Mouse (Mus musculus): ENCODE results near the gene Ttc7. TPM values are rescaled to one million over a fixed set of nuclear protein-coding genes. Genes with fewer than 3 reads are reported as not detected.

The Ttc7 gene
- total and polyA plus RNA-seq, 3 experiments = 22.8 to 42.4 TPM; not detected in 1

DNA sequence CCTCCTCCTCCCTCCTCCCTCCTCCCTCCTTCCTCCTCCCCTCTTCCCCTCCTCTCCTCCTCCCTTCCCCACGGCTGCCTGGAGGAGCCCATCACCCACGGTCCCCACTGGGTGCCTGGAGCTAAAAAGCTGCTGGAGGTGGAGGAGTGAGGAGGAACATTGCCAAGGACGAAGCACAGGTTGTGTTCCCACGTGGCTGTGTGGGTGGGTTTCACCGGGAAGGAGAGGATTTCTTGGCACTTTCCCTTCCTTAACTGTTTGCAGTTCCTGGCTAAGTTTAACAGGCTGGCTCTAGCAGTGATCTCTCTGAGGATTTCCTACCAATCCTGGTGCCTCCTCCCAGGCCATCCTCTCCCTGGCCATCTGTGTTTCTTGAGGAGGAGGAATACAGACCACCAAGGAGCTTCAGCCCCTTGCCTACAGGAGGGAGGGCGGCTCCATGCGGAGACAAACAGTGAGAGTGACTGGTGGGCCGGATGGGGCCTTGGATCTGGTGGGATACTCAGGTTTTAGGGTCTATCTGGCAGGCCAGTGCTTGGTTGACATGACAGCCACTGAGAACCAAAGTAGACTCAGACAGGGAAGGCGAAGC lies 45.6 kb downstream of the Ttc7 start (continued):
- TF ChIP-seq CTCF (IDR thresholded peaks at IDR 0.05 in 2 of 3, conservative IDR thresholded peaks at IDR 0.05 in 1 of 3; ENCODE audit: control insufficient read depth in 1 of 3, insufficient read depth in 1 of 3, low read depth in 2 of 3, low read length in 3 of 3, poor library complexity in 1 of 3, severe bottlenecking in 1 of 3) (no peak), EP300 (IDR thresholded peaks at IDR 0.05; ENCODE audit: low read depth in 1 of 2, low read length in 2 of 2) (no peak), CHD1 (IDR thresholded peaks at IDR 0.05; ENCODE audit: low read depth, low read length) (no peak)

DNA sequence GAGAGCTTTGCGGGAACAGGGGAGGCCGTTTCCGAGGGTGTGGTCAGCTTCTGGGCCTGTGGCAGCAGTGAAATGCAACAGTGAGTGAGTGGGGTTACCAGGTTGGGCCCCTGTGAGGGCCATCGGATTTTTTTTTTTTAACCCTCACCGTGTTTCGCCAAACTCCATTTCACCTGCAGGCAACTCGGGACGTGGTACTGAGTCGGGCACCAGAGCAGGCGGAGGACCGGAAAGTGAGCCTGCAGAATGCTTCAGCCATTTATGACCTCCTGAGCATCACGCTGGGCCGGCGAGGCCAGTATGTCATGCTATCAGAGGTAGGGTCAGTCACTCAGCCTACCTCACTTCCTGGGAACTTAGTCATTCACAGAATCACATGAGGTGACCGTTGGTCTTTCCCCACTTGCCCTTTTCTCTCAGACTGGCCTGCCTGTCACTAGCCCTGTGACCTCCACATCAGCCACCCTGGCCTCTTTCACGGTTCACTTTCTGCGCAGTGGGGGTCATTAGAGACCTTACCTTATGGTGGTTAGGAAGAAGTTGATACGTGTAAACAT lies 46.5 kb downstream of the Ttc7 start:
- no peaks in the 10 kb centered on the region for H3K9me3 ChIP-seq (replicated peaks; ENCODE audit: insufficient read depth, low read length)
- no peak for TF ChIP-seq ELF1 (IDR thresholded peaks at IDR 0.05; ENCODE audit: low read depth, low read length)
- TF ChIP-seq POLR2AphosphoS2 (IDR thresholded peaks at IDR 0.05; ENCODE audit: low read length) = no peak
- TF ChIP-seq CTCF (IDR thresholded peaks at IDR 0.05 in 2 of 3, conservative IDR thresholded peaks at IDR 0.05 in 1 of 3; ENCODE audit: control insufficient read depth in 1 of 3, insufficient read depth in 1 of 3, low read depth in 2 of 3, low read length in 3 of 3, poor library complexity in 1 of 3, severe bottlenecking in 1 of 3) = no peak
- TF ChIP-seq ZNF384 (IDR thresholded peaks at IDR 0.05; ENCODE audit: low read depth, low read length) = no peak
- TF ChIP-seq USF2 (IDR thresholded peaks at IDR 0.05; ENCODE audit: borderline replicate concordance in 1 of 2, insufficient read depth in 1 of 2, low read depth in 1 of 2, low read length in 2 of 2) = no peak
- no peak for TF ChIP-seq TBP (IDR thresholded peaks at IDR 0.05; ENCODE audit: low read depth, low read length)
- no peak for TF ChIP-seq HCFC1 (IDR thresholded peaks at IDR 0.05; ENCODE audit: low read depth, low read length)
- no peak for TF ChIP-seq NRF1 (IDR thresholded peaks at IDR 0.05; ENCODE audit: insufficient read depth, low read depth, low read length, poor library complexity, severe bottlenecking)
- no peaks in the 10 kb centered on the region for H3K27me3 ChIP-seq (ENCODE audit: control insufficient read depth in 1 of 2, insufficient read depth in 2 of 2, low read length in 2 of 2)
- peaks cover 0 to 8% of the 10 kb centered on the region in 2 experiments; a peak in 3 of 4 replicates for H3K36me3 ChIP-seq (ENCODE audit: control insufficient read depth in 1 of 2, insufficient read depth in 2 of 2, low read length in 2 of 2)
- H3K27ac ChIP-seq (ENCODE audit: control insufficient read depth, low read depth, low read length) = no peak overlapping the region
- H3K4me1 ChIP-seq (ENCODE audit: control insufficient read depth in 1 of 2, insufficient read depth in 2 of 2, low read length in 2 of 2) = peaks cover 0 to 11% of the 10 kb centered on the region in 2 experiments; a peak in 2 of 4 replicates
- no peak overlapping the region for H3K9ac ChIP-seq (ENCODE audit: control insufficient read depth, low read depth, low read length, poor library complexity, severe bottlenecking)
- no peak overlapping the region for H3K4me3 ChIP-seq (ENCODE audit: control insufficient read depth in 1 of 2, insufficient read depth in 1 of 2, low read depth in 2 of 2, low read length in 2 of 2)
- no peak for DNase-seq (ENCODE audit: low read depth, low spot score)
- H3K79me2 ChIP-seq (ENCODE audit: control insufficient read depth, insufficient read depth, low read length, poor library complexity) = no peaks in the 10 kb centered on the region

DNA sequence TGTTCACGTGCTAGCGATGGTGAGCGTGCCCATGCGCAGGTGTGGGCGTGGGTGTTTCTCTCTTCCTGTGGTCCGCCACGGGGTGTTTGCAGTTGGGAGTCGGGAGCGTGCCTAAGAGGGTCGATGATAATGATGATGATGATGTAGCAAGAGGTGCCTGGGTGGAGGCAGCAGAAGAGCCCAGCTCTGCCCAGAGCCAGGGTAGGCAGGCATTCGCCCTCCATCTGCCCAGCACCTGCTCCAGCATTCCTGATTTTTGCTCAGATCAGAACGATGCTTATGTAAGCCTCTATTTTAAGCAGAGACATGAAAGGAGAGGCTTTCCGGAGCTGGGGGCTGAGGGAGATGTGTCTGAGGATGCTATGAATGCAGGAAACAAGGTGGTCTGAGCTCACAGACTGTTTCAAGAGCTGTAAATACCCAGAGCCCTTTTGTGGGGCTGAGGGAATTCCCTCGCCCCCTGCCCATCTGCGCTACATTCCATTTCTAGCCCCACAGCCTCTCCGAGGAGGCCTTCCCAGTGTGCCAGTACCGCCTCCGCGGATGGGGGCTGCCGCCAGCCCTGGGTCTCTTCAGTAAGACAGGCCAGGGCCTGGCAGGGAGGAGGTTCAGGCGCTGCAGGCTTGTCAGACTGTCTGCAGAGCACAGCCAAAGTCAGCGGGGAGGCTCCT lies 47.7 kb downstream of the Ttc7 start:
- TF ChIP-seq MYB (IDR thresholded peaks at IDR 0.05; ENCODE audit: low read depth, low read length) = no peak
- TF ChIP-seq RCOR1 (IDR thresholded peaks at IDR 0.05; ENCODE audit: low read depth, low read length) = no peak
- Histone ChIP-seq H3K4me1 (ENCODE audit: control insufficient read depth in 1 of 2, insufficient read depth in 2 of 2, low read length in 2 of 2) (peaks cover 0 to 11% of the 10 kb centered on the region in 2 experiments; a peak in 2 of 4 replicates), H3K9me3 (replicated peaks; ENCODE audit: insufficient read depth, low read length) (no peaks in the 10 kb centered on the region), H3K79me2 (ENCODE audit: control insufficient read depth, insufficient read depth, low read length, poor library complexity) (no peaks in the 10 kb centered on the region), H3K27ac (ENCODE audit: control insufficient read depth, low read depth, low read length) (no peak overlapping the region), H3K27me3 (ENCODE audit: control insufficient read depth in 1 of 2, insufficient read depth in 2 of 2, low read length in 2 of 2) (no peaks in the 10 kb centered on the region), H3K4me3 (ENCODE audit: control insufficient read depth in 1 of 2, insufficient read depth in 1 of 2, low read depth in 2 of 2, low read length in 2 of 2) (no peak overlapping the region), H3K9ac (ENCODE audit: control insufficient read depth, low read depth, low read length, poor library complexity, severe bottlenecking) (no peak overlapping the region), H3K36me3 (ENCODE audit: control insufficient read depth in 1 of 2, insufficient read depth in 2 of 2, low read length in 2 of 2) (peaks cover 0 to 8% of the 10 kb centered on the region in 2 experiments; a peak in 3 of 4 replicates)
- no peak for DNase-seq (ENCODE audit: low read depth, low spot score)

All from MEL (cell line).